Mouse (Mus musculus) thymus, postnatal 10 days (tissue): Measurements from ENCODE around the gene Fam205c.

Experiments used
- DNase-seq, 2 experiments: peaks; one replicate each; pipeline ENCODE4 v3.0.0; 2021; ENCODE audit warnings: low spot score in 2 of 2

Fam205c gene

DNA sequence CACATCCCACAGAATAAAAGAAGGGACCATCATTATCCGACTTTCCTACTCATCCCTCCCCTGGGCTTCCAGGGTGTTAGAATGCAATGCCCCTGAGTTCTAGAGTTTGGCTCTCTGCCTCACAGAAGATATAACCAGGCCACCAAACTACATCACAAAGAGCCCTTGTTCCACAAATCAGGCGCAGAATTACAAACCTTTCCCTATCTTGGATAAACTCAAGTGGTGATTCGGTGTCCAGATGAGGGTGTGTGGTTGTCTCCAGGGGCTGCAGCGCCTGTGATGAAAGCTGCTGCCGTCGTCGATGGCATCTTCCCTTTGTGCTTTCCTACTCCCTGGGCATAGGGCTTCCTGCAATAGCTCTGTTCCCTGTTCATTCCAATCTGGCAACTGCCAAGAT, at the start of gene Fam205c:
Fam205c (minus strand) TSS at position 101 of the 400 bp plus-strand sequence.
- no peak for DNase-seq

DNA sequence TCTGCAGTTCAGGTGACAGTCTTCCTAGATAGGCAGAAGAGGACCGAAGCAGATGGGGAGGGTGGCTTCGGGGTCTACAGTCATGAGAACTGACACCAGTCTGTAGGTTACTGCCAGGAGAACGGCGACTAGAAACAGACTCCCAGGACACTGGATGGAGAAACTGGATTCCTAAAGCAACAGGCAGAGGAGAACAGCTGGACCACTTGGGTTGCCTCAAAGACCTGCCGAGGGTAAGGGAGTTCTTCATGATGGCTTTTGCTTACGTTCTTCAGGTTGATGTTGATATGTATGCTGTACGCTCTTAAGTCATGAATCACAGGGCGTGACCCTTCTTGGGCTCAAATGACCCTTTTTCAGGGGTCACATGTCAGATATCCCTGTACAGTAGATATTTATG, 48.4 kb upstream of the Fam205c start:
- no peak for DNase-seq

DNA sequence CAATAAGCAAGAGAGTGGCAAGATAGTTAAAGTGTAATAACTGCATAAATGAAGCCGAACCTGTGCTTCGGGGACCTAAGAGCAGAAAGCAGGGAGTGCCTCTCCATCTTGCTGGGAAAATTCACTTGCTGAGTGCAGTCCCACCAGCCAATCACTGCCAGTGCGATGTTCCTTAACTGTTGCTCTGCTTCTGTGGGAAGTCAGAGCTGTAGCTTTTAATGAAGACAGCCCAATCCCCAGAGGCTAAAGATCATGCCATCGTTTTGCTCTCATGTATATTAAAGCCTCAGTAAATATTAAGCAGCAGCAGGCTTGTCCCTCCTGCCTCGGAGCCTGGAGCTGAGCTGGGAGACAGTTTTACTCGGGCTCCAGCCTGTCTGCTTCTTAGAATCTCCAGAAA, 48.0 kb upstream of the Fam205c start:
- DNase-seq: no peak

DNA sequence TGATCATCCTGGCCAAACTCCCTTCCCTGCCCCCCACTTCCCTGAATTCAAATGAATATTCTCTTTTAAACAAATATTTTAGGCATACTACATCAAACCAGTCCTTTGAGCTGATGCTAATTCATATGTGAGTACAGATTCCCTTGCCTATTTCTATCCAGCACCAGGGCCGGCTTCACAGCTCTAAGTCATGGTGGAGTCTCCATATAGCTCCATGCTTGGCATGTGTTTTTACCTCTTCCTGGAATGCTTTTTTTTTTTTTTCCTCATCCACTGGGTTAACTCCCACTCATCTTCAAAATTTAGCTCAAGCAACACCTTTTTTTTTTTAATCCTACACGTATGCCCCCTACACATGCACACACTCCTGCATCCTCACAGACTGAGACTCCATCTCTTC, 47.5 kb upstream of the Fam205c start:
- DNase-seq: no peak

DNA sequence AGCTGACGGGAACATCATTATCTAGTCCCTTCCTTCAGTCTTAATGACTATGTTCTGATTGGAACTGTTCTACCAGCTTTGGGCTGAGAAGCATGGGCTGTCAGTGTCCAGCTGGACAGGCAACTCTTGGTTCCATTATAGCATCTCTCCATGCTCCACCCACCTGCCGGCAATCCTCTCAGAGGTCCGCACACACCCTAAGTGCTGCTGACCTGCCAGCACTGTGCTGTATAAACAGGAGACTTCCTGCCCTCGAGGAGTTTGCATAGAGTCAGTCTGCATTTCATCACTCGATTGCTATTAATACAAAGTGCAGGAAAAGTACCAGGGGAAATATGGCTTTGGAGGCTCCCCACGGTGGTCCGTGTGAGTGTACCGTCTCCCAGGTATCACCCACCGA, 46.7 kb upstream of the Fam205c start:
- DNase-seq: no peak

DNA sequence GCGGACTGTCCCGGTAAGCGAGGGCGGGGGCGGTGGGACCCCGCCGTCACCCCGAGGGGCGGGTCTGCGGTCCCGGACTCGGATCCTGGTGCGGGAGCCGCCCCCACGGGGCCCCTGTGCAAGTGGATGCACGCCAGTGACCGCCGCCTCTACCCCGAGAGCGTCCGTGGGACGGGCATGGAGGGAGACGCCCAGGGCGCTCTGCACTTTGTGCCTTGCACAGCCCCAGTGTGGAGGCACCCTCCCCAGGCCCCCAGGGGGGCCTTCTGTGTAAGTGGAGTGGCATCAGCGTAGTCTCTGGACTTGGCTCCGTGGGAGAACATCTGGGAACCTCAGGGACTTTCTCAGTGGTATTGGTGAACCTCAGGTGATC, 43.4 kb upstream of the Fam205c start:
- DNase-seq: no peak

DNA sequence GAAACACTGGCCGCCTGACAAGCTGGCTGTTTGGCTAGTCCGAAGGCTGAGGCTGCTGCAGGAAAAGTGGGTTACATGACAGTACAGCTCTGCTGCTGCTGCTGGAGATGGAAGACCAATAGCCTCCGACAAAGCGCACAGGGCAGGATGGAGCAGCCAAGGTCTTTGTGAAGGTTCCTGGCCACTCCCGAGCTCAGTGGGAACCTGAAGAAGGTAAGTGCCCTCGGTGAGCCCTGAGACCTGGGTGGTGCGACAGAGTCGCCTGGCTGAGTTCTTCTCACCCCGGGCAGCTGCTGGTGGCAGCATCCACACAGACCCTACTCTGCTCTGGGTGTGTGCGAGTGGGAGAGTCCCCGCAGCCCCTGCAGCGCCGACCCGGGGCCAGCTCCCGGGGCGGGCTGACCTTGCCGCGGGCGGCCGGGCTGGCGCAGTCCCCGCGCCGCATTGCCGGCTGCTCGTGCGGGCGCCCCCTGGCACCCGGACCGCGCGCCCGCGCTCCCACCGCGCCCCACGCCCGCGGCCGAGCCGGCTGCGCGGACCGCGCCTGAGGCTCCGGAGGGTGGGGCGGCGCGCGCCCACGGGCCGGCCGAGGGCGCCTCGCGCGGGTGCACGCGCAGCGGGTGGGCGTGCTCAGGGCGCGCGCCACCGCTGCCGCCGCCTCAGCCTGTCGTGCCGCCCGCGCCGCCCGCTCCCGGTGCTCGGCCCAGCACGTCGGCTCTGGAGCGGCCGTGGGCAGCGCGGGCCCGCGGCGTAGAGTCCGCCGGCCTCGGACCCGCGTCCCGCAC, 42.8 kb upstream of the Fam205c start, which contains the start of gene Phf24:
Phf24 (plus strand) TSS at position 44 of the 785 bp plus-strand sequence.
- DNase-seq: no peak

DNA sequence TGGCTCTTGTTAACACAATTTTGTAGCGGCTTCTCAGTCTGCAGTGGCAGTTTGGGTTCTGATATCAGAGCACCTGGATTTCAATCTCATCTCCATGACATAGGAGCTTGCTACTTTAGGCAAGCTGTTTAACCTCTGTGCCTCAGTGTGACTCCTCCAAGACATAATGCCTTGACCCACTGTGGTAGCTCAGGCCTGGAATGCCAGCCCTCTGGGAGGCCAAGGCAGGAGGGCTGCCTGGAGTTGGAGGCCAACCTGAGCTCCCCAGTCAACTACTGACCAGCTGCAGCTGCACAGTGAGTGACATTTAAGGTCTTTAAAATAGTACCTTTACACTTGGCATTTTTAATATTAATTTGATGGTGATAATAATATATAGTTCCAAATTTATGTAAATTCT, 41.9 kb upstream of the Fam205c start:
- no peak for DNase-seq

DNA sequence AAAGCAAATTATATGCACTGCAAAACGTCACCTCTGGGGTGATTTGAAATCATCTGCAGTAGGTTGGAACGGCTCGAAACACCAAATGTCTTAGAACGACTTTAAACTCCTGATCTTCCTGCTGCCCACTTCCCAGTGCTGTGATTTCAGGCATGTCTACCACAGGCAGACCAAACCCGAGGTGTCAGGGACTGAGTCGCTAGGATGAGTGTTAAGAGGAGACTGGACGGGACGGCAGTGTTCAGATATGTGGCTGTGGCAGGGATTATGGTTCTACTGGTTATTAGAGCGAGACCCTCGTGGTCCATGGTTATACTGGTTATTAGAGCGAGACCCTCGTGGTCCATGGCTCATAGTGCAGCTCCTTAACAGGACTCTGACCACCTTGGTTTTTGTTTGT, 41.3 kb upstream of the Fam205c start:
- no peak for DNase-seq

DNA sequence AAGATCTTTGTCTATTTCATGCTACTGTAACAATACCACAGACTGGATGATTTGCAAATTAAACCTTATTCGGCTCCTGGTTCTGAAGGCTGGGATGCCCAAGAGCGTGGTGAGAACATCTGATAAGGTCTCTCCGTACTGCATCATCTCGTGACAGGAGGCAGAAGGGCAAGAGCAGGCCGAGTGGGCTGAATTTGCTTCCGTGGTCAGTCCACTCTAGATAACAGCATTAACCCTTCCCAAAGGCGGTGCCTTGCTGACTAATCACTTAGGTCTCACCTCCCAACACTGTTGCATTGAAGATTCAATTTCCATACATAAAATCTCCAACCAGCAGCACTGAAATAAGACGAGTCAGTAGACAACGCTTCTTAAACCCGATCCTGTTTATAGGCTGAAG, 39.4 kb upstream of the Fam205c start:
- DNase-seq: no peak

DNA sequence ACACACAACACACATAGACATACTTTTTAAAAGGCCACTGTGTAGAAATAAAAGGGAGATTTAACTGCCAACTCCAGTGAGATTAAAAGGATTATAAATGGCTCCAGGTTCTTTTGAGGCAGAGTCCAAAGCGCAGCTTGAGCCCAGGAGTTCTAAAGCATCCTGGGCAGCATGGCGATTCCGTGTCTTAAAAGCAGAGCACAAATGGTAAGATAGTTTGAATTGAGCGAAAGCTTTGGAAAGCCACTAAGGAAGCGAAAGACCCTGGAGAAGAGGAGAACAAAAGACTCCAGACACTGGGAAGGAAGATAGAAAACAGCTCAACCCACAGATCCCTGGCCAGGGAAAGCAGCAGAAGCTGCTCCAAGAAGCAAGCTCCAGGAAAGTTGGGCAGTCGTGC, 30.9 kb upstream of the Fam205c start:
- no peak for DNase-seq

DNA sequence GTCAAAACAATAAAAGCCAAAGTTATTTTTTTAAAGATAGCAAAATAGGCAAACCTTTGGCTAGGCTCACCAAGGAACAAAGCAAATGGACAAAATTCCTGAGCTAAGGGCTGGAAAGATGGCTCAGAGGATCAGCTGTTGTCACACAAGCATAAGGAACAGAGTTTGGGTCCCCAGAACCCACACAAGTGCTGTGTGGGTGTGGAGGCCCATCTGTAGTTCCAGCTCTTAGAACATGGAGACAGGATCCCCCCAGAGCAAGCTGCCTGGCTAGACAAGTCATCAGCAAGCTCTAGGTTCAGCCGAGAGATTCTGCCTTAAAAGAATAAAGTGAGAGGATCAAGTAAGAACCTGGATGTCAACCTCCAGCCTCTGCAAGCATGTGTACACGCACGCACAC, 30.5 kb upstream of the Fam205c start:
- DNase-seq: no peak

DNA sequence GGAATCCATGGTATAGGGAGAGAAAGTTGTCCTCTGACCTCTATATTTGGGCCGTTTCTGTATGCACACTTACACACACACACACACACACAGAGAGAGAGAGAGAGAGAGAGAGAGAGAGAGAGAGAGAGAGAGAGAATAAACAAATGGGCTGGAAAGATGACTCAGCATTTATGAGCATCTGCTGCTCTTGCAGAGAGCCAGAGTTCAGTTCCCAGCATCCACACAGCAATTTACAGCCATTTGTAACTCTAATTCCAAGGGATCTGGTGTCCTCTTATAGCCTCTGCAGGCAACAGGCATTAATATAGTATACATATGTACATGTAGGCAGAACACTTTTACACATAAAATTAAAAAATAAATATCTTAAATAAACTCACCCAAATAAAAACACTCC, 29.9 kb upstream of the Fam205c start:
- no peak for DNase-seq

DNA sequence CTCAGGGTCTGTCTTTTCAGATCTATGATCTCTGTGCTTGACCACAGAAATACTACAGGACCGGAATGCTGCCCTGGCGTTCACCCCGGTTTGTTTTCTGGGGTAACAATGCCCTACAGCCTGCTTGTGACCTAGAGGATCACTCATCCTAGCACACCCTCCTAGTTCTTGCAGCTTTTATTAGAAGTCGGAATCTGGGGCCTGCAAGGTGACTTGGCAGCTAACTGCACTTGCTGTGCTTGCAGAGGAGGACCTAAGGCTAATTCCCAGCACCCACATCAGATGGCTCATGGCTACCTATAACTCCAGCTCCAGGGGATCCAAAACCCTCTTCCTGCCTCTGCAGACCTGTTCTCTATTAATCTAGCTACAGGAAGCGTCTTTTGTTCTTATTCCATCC, 28.7 kb upstream of the Fam205c start:
- DNase-seq: no peak

DNA sequence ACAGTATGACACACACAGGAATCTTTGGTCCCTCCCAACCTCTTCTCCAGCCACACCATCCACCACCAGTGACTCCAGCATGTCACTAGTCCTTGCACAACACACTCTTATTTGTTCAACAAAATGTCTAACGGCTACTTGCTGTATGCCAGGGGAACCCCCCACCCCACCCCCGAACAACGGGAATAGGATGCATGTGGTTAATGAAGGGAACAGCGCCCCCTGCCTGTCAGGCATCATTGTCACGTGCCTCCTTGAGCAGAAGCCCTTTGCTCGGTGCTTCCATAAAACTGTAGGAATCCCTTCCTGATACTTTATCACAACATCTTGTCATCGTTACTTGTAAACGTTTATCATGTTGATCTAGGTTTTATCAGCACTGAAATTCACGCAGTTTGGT, 28.1 kb upstream of the Fam205c start:
- peak in 1 of 2 experiments; percentile 13 for DNase-seq

DNA sequence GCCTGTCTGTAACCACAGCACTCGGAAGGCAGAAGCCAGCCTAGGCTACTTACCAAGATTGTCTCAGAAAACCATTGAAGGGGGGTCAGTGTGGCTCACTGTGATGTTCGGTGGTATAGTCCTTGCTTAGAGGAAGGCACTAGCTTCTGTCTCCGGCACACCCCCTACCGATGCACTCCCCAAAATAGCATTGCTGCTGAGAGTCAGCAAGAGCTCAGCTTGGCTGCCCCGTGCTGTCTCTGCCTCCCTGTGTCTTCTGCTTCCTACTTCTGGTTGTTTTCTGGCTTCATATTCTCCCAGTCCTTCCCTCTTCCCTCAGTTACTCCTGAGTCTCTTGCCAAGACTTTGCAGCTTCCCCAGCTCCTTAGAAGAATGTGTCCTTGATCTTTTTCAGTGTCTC, 26.8 kb upstream of the Fam205c start:
- DNase-seq: no peak

DNA sequence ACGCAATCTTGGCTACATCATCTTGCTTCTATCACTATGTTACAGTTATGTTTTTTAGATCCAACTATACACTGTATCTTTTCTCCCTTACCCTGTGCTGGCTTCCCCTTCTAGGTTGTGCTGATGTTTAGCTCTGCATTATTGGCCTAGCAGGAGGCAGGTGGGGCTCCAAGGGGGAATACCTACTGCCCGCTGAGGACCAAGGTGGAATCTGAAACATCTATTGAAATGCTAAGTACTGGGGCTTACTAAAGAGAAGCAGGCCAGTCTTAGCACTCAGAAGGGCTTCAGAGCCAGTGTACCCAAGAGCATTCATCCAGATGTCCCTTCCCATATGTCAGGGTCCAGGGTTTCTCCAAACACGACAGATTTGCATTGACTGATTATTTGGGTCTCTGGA, 24.9 kb upstream of the Fam205c start:
- DNase-seq: no peak

DNA sequence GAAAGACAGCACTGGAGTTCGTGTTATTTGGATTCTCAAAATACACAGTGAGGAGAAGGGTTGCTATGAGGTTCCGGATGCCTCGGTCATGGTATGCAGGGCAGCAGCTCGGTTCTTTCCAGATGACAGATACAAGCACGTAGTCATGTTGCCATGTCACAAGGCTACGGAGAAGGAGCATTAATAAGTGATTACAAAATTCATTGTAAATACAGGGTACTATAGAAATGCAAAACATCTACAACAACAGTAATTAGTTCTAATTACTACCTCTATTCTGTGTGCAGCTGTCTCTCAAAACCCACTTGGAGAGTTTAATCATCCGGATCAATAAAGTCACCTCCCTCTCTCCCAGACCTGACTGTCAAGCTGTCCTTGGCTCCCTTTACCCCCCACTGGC, 21.1 kb upstream of the Fam205c start:
- DNase-seq: no peak

DNA sequence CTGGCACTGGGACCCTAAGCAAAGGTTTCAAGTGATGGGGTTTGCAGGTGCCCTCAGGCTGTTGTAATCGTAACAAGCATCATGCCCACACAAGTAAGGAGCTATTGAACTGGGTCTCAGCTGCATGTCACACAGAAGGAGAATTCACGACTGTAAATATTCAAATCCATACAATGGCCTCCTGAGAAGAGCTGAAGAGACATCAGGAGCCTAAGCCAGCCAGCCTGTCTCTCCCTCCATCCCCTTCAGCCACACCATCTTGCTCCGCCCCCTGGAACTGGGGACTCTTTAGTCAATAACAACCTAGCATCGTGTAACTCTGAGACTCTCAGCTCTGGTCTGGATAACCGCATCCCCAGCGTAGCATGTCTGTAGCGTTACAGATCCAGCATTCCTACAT, 17.1 kb upstream of the Fam205c start:
- no peak for DNase-seq

DNA sequence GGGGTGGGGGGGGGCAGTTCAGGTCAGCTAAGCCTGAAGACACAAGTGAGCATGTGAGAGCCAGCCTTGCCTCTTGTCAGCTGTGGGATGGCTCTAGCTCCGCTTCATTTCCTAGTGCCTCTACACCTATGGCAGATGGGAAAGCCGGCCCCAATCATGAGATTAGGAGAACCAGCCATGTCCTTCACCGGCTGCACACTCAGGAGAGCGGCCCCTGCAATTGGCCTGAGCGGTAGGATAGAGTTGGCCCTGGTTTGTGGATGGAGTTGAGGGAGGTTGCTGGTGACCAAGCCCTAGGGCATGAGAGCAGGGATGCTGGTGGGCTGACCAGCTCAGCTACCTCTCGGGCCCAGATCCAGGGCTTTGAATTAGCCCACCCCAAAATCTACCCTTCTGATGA, 14.8 kb upstream of the Fam205c start:
- DNase-seq: no peak

DNA sequence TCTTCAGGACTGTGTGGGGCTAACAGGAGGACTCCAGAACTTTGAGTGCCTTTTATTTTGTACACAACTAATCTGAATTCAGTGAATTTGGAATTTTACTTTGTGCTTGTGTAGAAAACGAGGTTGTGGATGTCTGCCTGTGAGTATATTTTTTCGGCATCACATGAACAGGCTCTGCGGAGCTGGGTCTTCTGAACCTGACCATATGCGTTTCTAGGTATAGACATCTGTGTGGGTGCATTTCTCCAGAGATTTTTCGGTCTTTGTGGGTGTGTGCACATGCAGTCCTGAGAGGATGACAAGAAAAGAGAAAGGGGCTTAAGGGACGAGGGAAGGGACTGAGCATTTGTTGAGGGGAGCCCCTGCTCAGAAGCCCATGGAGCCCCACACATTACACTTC, 12.9 kb upstream of the Fam205c start:
- DNase-seq: no peak

DNA sequence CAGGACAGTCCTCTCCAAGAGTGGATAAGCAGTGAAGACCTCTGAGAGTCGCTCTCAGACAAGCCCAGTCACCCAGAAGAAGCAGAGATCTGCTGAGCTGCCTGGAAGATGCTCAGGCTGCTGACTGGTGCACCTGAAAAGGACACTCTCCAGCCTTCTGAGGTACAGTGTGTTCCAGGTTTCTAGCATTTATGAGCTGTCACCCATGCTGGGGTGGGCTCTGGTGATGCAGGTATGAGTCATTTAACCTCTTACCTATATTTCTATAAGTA, 6.6 kb upstream of the Fam205c start:
- no peak for DNase-seq

DNA sequence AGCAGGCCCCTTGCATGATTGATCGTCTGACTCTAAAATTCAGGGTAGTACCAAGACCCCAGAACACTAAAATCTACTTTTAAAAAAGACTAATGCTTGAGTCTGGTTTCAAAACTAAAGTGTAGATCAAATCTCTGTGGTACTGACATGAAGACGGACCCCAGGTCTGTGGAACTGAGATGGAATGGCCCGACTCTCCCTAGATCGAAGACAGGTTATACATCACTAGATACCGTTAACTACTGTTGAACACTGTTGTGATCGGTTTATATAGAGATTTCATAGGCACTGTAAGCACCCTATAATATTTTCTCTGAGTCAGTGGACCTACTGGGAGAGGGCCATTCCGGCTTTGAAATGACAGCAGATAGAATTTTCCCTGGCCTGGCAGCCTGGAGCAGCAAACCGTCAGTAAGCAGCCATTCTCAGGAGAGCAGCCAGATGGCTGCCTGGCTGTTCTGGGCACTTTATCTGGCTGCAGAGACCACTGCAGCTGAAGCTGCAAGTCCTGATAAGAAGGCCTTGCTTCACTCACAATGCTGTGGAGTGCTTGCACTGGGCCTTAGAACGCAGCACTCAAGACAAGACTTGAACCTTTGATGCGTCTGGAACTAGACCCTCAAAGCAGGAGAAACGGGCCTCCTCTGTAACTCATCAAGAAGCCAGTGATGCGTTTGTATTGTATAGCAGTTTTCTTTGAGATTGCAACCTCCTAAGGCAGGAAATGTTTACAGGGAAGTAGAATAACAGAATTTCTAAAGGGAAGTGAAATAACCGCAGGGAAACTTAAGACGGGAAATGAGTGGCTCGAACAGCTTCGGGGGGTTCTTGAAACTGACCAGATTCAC, 6.0 kb upstream of the Fam205c start:
- DNase-seq: no peak

DNA sequence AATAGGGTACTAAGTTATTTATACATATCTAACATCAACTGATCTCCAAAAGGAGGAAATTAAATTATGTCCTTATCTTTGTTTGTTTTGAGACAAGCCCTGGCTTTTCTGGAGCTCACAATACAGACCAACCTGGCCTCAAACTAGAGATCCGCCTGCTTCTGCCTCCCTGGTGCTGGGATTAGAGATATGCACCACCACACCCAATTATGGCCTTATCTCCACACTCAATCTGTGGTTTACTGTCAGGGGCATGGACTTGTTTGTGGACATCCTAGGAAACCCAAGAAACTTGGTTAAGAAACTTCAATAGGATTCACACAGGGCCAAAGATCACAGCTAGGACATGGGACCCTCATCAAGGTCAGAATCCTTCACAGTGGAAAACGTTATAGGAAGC, 3.6 kb upstream of the Fam205c start:
- DNase-seq: no peak
